8 mouse cellular contexts compared by ENCODE assay signal in the genomic region with DNA sequence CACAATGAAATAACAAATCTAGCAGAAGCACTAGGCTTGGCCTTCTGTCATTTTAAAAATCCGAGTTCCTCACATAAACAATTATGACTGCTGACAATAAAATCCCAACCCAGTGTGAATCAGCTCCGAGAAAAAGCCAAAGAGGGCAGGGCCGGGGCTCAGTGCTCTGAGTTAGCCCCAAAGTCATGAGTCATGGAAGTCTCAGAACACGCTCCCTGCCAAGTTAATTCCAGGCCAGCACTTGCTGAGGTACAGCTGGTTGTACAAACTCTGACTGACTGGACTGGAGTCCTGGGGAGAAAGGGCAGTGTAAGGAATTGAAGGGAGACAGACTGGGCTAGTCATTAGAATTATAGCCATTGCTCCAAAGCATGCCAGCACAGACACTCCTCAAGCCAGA. TPM values are rescaled to one million over a fixed set of nuclear protein-coding genes. Genes with fewer than 3 reads are reported as not detected.
DNase-seq lines count a peak whose midpoint lies in the region; ATAC-seq and TF ChIP-seq lines count a peak whose summit lies in the region.

No protein-coding gene starts in this region.

- no peaks in the 10 kb centered on the region for H3K36me3 ChIP-seq in lung, embryonic 16.5 days (ENCODE audit: control insufficient read depth, insufficient read depth, low read length)
- no peaks in the 10 kb centered on the region for H3K36me3 ChIP-seq in thymus, adult 2 months (ENCODE audit: control insufficient read depth, insufficient read depth, low read length)

- H3K27ac ChIP-seq in lung, embryonic 16.5 days (ENCODE audit: low read length), result no peak overlapping the region
- no peak overlapping the region for H3K27ac ChIP-seq in thymus, adult 2 months (ENCODE audit: control insufficient read depth, insufficient read depth, low read length)

- no peak for TF ChIP-seq POLR2A in thymus, adult 2 months (IDR thresholded peaks at IDR 0.05; ENCODE audit: control insufficient read depth, extremely low read depth, insufficient read depth, low read length, poor library complexity)

- WGBS in lung, embryonic 16.5 days, result 44% methylated on average over 4 of the region's 4 CpGs
- 82% methylated on average over 4 of the region's 4 CpGs for WGBS in thymus, adult 2 months

- peak; percentile 71 for DNase-seq in 3134 (ENCODE audit: extremely low read depth, insufficient read length, low spot score)
- peak; percentile 31 to 48 for DNase-seq in adrenal gland, adult 18-20 months (ENCODE audit: low spot score in 2 of 2)
- DNase-seq in heart, adult 9 months (ENCODE audit: low spot score in 2 of 2), result peak; percentile 84 to 88
- DNase-seq in layer of hippocampus, postnatal 14 days (ENCODE audit: low spot score in 2 of 2), result no peak
- DNase-seq in spleen, postnatal 36 days (ENCODE audit: low spot score in 2 of 2), result no peak
- DNase-seq in right cerebral cortex, adult 18-20 months, result no peak
- no peak for DNase-seq in thymus, adult 2 months

- H3K4me2 ChIP-seq in lung, embryonic 16.5 days (ENCODE audit: low read depth, low read length), result no peak overlapping the region

- no peak overlapping the region for H3K9ac ChIP-seq in lung, embryonic 16.5 days (ENCODE audit: low read length)

- H3K9me3 ChIP-seq in lung, embryonic 16.5 days (ENCODE audit: control insufficient read depth, low read length), result no peaks in the 10 kb centered on the region; the same call in 1 of the 2 replicates

- H3K4me3 ChIP-seq in lung, embryonic 16.5 days (ENCODE audit: low read length), result no peak overlapping the region
- no peak overlapping the region for H3K4me3 ChIP-seq in thymus, adult 2 months (ENCODE audit: control insufficient read depth, insufficient read depth, low read length)

- H3K4me1 ChIP-seq in lung, embryonic 16.5 days (replicated peaks; ENCODE audit: control insufficient read depth, insufficient read depth, low read length), result no peaks in the 10 kb centered on the region
- peaks cover 2% of the 10 kb centered on the region for H3K4me1 ChIP-seq in thymus, adult 2 months (replicated peaks; ENCODE audit: control insufficient read depth, insufficient read depth, low read length)

- ATAC-seq in lung, embryonic 16.5 days (ENCODE audit: low read depth), result peak; percentile 51; the same call in 1 of the 2 replicates

- no peak for TF ChIP-seq CTCF in thymus, adult 2 months (IDR thresholded peaks at IDR 0.05; ENCODE audit: borderline replicate concordance, control insufficient read depth, extremely low read depth, insufficient read depth, low read length, poor library complexity)

- H3K27me3 ChIP-seq in lung, embryonic 16.5 days (ENCODE audit: control insufficient read depth, insufficient read depth, low read depth, low read length), result no peaks in the 10 kb centered on the region
- no peaks in the 10 kb centered on the region for H3K27me3 ChIP-seq in thymus, adult 2 months (ENCODE audit: control insufficient read depth, insufficient read depth, low read length)

RNA-seq across cellular contexts. Expression of a gene that starts 28.0 kb away (rescaled TPM):
- 10 to 100 TPM; 72.4 to 79.4 TPM for total RNA-seq in adrenal gland, adult 18-20 months (2021)
- polyA plus RNA-seq in lung, embryonic 16.5 days (2015; fragmentation: Nextera tagmentation; extraction: Ambion mirVana), result 39.0 and 43.1 TPM in 2 replicates
- 10 to 100 TPM; 70.2 to 71.3 TPM for total RNA-seq in layer of hippocampus, postnatal 14 days (2021)
- 47.8 and 49.4 TPM in 2 replicates for polyA plus RNA-seq in thymus, adult 2 months (2012; rRNA removed)

Comparison
In these comparisons a context has a peak if more than half of its experiments do, and no peak if none do; other contexts are left out.
1. DNase-seq: peak in 3134 (single experiment), adrenal gland, adult 18-20 months (2 of 2) and heart, adult 9 months (2 of 2); none in layer of hippocampus, postnatal 14 days (0 of 2), spleen, postnatal 36 days (0 of 2), right cerebral cortex, adult 18-20 months (single experiment) and thymus, adult 2 months (single experiment).